Mouse (Mus musculus): ENCODE data around the gene Bri3.

The Bri3 gene

DNA sequence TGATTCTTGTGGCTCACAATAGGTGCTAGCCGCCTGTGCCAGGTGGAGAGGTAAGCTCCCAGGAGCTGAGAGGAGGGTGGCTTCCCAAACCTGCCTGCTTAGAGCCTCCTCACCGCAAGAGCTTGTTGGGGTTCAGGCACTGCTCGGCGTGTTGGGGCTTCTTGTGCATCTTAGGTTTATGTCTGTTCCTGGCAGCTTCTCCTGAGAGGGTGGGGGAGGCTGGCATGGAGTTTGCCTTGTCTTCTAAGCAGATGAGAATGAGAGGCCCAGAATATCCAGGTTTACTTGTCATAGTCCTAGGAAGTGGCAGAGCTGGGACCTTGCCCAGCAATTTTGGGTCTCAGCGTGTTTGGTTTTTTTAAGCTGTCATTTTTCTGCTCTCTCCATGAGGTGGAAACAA is 17.6 kb downstream of the Bri3 start:
- DNase-seq (ENCODE audit: low read depth, low spot score) = no peak

DNA sequence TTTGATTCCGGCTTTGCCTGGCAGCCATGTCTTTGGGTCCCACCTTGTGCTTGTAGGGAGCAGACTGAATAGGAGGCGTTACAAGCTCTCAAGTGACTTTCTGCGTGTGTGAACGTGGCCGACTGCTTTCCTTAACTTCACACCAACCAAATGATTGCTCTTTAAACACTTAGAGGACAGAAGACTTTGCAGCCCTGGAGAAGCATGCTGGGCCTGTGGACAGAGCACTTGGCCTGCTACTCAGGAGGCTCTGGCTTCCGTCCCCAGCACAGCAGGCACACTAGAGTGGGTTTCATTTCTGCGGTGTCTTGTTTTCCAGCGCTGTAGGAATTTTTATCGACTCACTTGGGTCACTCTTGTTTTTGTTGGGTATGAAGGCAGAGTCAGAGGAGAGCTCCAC is 18.8 kb downstream of the Bri3 start:
- peak; percentile 17 for DNase-seq (ENCODE audit: low read depth, low spot score)

DNA sequence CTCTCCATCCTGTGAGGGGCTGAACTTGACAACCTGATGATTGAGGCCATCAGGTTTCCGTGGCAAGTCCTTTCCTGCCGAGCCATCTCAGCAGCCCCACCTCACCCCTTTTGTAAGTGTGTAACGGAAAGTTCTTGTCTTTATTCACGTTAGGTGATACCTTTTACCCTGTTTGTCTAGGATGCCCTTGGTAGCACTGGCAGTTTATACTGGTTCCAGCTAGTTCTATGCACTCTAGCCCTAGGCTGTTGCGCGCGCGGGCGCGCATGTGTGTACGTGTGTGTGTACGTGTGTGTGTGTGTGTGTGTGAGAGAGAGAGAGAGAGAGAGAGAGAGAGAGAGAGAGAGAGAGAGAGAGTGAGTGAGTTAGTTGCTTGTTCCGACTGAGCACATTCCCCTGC is 19.3 kb downstream of the Bri3 start:
- peak; percentile 84 for DNase-seq (ENCODE audit: low read depth, low spot score)

GRCm38 (mm10) chr5:144267535-144268241 is 23.5 kb downstream of the Bri3 start:
- DNase-seq (ENCODE audit: low read depth, low spot score) = peak; percentile 72

- no peak for DNase-seq (ENCODE audit: low read depth, low spot score)
Measured at GRCm38 (mm10) chr5:144269926-144270325, 25.7 kb downstream of the Bri3 start.

DNA sequence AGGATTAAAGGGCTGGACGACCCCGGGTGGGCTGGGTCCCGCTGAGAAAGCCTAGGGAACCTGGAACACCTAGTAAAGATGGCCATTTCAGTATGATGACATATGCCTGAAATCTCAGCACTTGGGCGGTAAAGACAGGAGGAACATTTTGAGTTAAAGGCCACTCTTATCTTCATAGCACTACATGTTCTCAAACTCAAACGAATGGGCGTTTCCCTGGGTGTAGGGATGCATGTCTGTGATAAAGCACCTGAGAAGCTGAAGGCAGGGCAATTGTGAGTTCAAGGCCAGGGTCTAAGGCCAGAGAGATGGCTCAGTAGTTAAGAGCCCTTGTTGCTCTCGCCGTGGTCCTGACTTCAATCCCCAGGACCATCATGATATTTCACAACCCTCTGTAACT is 26.2 kb downstream of the Bri3 start:
- DNase-seq (ENCODE audit: low read depth, low spot score) = peak; percentile 23

- no peak for DNase-seq (ENCODE audit: low read depth, low spot score)
Measured at GRCm38 (mm10) chr5:144271118-144271517, 26.9 kb downstream of the Bri3 start.

DNA sequence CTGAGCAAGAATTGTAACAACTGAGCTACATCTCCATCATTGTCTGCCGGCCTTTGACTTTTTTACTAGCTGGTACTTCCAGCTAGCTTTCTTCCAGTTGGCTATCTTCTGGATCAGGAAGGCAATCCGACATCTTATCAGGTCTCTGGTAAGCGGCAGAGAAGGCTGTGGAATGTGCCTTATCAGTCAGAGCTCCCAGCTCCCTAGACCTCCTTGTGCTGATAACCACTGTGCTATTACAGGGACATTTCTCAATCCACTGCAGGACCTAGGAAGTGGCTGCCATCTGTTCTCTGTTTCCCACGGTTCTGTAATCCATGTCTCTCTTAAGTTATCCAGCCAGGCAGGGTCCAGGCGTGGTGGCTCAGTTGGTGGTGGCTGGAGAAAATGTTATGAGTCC is 27.5 kb downstream of the Bri3 start:
- DNase-seq (ENCODE audit: low read depth, low spot score) = no peak

- peak; percentile 27 for DNase-seq (ENCODE audit: low read depth, low spot score)
Measured at GRCm38 (mm10) chr5:144274904-144275303, 30.7 kb downstream of the Bri3 start.

- no peak for DNase-seq (ENCODE audit: low read depth, low spot score)
Measured at GRCm38 (mm10) chr5:144276898-144277630, 32.8 kb downstream of the Bri3 start.

GRCm38 (mm10) chr5:144278374-144278960 is 34.2 kb downstream of the Bri3 start:
- no peak for DNase-seq (ENCODE audit: low read depth, low spot score)

DNA sequence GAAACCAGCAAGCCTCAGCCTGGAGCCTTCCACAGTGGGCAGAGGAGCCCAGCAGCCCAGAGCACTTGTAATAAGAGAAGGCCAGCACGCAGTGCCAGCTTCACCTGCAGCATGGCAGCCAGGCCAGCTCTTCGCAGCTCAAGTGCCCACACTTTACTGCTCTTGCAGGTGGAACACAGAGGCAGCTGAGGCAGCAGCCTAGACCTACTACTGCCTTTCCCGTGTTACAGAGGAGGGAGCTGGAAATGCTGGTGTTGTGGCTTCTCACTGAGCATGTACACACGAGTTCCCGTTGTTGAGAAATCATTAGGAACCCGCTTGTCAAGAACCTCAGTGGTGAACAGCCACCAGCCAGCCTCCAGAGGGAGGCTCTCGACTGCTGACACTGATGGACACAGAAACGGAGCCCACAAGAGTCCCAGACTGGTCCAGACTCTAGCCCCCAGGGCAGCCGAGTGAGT is 34.9 kb downstream of the Bri3 start:
- DNase-seq (ENCODE audit: low read depth, low spot score) = no peak

DNA sequence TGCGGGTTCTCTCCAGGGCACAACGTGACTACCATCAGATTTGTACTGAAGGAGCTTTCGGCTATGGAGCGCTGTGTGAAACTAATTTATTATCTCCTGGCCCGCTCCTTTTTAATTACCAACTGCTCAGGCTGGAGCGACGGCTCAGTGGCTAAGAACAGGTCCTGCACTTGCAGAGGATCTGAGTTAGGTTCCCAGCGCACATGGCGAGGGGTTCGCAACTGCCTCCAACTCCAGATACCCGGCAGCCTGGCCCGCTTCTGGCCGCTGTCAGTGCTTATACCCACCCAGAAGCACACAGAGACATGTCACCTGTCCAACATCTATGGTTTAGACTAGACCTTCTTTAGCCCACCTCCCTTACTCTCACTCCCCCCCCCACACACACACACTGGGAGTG is 35.7 kb downstream of the Bri3 start:
- no peak for DNase-seq (ENCODE audit: low read depth, low spot score)

GRCm38 (mm10) chr5:144282470-144283260 is 38.4 kb downstream of the Bri3 start:
- DNase-seq (ENCODE audit: low read depth, low spot score) = no peak

GRCm38 (mm10) chr5:144283551-144284031 is 39.4 kb downstream of the Bri3 start:
- no peak for DNase-seq (ENCODE audit: low read depth, low spot score)

DNA sequence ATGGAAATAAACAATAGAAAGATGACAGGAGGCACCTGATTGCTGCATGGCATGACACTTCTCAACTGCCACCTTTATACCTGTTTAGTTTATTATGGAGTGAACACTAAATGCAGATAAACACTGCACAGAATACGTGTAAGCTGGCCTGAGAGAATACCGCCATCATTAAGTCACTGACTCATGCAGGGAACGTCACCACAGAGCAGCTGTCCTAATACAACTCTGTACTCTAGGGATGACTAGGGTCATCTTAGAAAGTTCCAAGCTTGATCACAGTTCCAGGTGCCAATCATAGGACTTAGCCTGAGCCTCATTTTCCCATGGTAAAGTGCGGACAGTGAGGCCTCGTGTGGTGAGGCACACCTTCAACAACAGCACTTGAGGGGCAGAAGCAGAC is 40.4 kb downstream of the Bri3 start:
- DNase-seq (ENCODE audit: low read depth, low spot score) = no peak

DNA sequence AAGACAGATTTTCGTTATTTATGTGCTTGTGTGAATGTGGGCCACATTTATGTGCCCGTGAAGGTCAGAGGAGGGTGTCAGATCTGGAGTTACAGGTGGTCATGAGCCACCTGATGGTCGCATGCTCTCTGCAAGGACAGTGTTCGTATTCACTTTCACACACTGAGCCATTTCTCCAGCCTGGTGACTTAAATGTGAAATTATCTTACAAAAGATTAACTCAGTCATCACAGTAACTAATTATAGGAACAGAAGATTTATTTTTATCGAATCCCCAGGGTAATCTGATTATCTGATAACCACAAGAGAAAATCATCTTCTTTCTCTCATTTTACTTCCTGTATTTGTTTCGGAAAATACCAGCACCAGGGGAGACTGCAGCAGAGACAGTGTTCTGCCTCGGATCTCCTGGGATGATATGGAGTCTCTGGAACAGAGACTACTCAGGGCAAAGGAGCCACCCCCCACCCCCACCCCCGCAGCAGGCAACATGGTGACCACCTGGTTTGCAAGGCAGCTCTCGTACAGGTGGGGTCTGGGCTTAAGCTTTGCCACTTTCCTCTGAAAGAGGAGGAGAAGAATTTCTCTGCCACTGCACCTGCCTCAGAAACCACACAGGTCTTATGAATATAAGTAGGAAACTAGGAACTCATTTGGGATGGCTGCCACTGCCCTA is 42.5 kb downstream of the Bri3 start:
- no peak for DNase-seq (ENCODE audit: low read depth, low spot score)

DNA sequence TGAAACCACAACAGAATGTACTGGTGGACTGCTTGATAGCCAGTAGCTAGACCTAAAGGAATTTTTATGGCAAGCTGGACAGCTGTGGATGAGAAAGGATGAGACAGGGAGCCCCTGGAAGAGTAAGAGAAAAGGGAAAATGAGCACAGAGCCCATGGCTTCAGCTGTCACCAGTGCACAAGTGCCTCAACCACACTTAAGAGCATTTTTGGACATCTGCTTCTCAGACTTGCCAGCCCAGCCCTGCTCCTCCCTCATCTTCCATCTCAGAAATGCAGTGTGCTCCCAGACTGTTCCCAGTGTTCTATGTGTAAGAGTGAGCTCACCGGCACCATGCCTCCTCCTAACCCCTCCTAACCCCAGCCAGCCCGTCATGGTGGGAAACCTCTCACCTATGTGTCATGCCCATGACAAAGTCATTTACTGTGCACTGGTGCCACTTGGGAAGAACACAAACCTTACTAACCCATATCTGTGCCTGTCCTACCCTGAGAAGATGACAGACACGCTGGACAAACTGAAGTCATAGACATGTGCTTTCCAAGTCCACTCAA is 43.1 kb downstream of the Bri3 start:
- no peak for DNase-seq (ENCODE audit: low read depth, low spot score)

DNA sequence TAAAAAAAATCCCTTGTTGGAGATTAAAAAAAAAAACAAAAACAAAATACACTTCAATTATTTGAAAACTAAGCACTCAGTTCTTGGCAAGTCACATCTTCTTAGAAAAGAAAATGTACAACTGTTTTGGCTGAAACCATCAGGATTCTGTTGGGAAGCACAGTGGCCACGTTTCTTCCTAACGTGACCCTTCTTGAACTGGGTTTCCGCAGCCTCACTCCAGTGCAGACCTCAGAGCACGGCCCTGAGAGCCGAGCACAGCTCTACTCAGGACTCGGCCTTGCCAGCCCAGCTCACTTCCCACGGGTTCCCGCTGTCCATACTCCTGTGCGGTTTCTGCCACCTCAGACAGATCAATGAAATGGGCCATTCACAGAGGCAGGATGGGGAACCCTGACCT is 44.2 kb downstream of the Bri3 start:
- DNase-seq (ENCODE audit: low read depth, low spot score) = no peak

GRCm38 (mm10) chr5:144289769-144290440 is 45.7 kb downstream of the Bri3 start:
- no peak for DNase-seq (ENCODE audit: low read depth, low spot score)
